Mouse (Mus musculus): ENCODE results near the gene Orai1.

DNA sequence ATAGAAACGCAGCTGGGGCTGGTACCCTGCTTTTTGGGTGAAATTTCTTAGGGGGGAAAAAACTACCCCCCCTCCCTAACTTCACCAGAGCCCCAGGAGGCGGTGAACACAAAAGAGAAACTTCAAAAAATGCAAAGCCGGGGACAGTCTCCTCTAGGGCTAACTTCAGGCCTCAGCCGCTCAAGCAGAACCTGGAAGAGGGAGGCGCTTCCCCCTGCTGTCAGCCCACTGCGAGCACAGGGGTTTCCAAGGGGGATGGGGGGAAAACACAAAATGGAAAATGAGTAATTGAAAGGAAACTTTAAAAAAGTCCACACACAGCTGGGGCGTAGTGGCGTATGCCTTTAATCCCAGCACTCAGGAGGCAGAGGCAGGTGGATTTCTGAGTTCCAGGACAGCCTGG lies 28.8 kb upstream of the Orai1 start:
- TF ChIP-seq POLR2A (IDR thresholded peaks at IDR 0.05; ENCODE audit: low read depth, low read length), result no peak
- no peak for TF ChIP-seq CTCF (conservative IDR thresholded peaks at IDR 0.05; ENCODE audit: insufficient read depth, insufficient read length, low read depth, low read length)
